In genomic region chr5:35811639-35812295, GRCm38 (mm10) we compare ENCODE assay signal across 28 mouse cellular contexts. TPM values are rescaled to one million over a fixed set of nuclear protein-coding genes. Genes with fewer than 3 reads are reported as not detected.
A peak's percentile ranks its signal among the peaks of the same experiment; 100 is the strongest.
DNase-seq lines count a peak whose midpoint lies in the region; ATAC-seq and TF ChIP-seq lines count a peak whose summit lies in the region.
"Had no signal": no experiment of that assay in that cellular context is flagged by ENCODE, and none has a peak within 500 bp of the region (broad histone marks: within the 10 kb centered on the region; RNA-seq: fewer than 3 reads in every experiment).

No protein-coding gene starts in this region.

- peaks cover 29% of the 10 kb centered on the region for H3K4me1 ChIP-seq in heart, embryonic 13.5 days
- no peaks in the 10 kb centered on the region; the same call in 1 of the 2 replicates for H3K4me1 ChIP-seq in midbrain, embryonic 11.5 days (ENCODE audit: control insufficient read depth, insufficient read depth, low read length)
- H3K4me1 ChIP-seq: intestine, embryonic 15.5 days; liver, embryonic 15.5 days; lung, embryonic 15.5 days had no signal

- no peak overlapping the region for H3K4me3 ChIP-seq in gastrocnemius, adult 2 months
- H3K4me3 ChIP-seq in heart, embryonic 13.5 days, result no peak overlapping the region
- H3K4me3 ChIP-seq in midbrain, embryonic 11.5 days (ENCODE audit: low read depth, low read length), result no peak overlapping the region
- H3K4me3 ChIP-seq: forebrain, embryonic 10.5 days; intestine, embryonic 15.5 days; liver, embryonic 15.5 days; lung, embryonic 15.5 days; myocyte; neural tube, embryonic 13.5 days had no signal

- no peak overlapping the region for H3K4me2 ChIP-seq in heart, embryonic 13.5 days
- H3K4me2 ChIP-seq in midbrain, embryonic 11.5 days, result no peak overlapping the region
- H3K4me2 ChIP-seq: intestine, embryonic 15.5 days; liver, embryonic 15.5 days; lung, embryonic 15.5 days; neural tube, embryonic 13.5 days had no signal

- 39% methylated on average over 13 of the region's 13 CpGs for WGBS in heart, embryonic 13.5 days
- 82% methylated on average over 13 of the region's 13 CpGs for WGBS in midbrain, embryonic 11.5 days

- intact Hi-C loops in gastrocnemius, adult 2 months (cut with DNase I), result no loop called here
- intact Hi-C loops in heart, postnatal 14 days (cut with DNase I), result no loop called here

- H3K36me3 ChIP-seq in heart, embryonic 13.5 days, result no peaks in the 10 kb centered on the region
- H3K36me3 ChIP-seq in midbrain, embryonic 11.5 days (ENCODE audit: control insufficient read depth, insufficient read depth, low read length), result no peaks in the 10 kb centered on the region
- H3K36me3 ChIP-seq: forebrain, embryonic 10.5 days; intestine, embryonic 15.5 days; liver, embryonic 15.5 days; lung, embryonic 15.5 days; neural tube, embryonic 13.5 days had no signal

- H3K9ac ChIP-seq in heart, embryonic 13.5 days, result no peak overlapping the region
- no peak overlapping the region for H3K9ac ChIP-seq in midbrain, embryonic 11.5 days (ENCODE audit: low read length)
- H3K9ac ChIP-seq: intestine, embryonic 15.5 days; liver, embryonic 15.5 days; lung, embryonic 15.5 days; neural tube, embryonic 13.5 days had no signal

- no peaks in the 10 kb centered on the region for H3K9me3 ChIP-seq in heart, embryonic 13.5 days
- H3K9me3 ChIP-seq in midbrain, embryonic 11.5 days (ENCODE audit: control insufficient read depth, low read length), result no peaks in the 10 kb centered on the region
- H3K9me3 ChIP-seq: forebrain, embryonic 10.5 days; intestine, embryonic 15.5 days; liver, embryonic 15.5 days; lung, embryonic 15.5 days; neural tube, embryonic 13.5 days had no signal

- no peak for TF ChIP-seq CTCF in gastrocnemius, adult 2 months (IDR thresholded peaks at IDR 0.05)

- peaks cover 26% of the 10 kb centered on the region for H3K27me3 ChIP-seq in heart, embryonic 13.5 days (replicated peaks)
- no peaks in the 10 kb centered on the region for H3K27me3 ChIP-seq in midbrain, embryonic 11.5 days (ENCODE audit: control insufficient read depth, insufficient read depth, low read length)
- H3K27me3 ChIP-seq: intestine, embryonic 15.5 days; liver, embryonic 15.5 days; lung, embryonic 15.5 days; neural tube, embryonic 13.5 days had no signal

- peak; percentile 76 for ATAC-seq in common myeloid progenitor, adult 5-6 weeks (replicated peaks; ENCODE audit: low read depth, poor library complexity, severe bottlenecking)
- ATAC-seq in heart, embryonic 13.5 days (ENCODE audit: extremely low read depth, insufficient number of reproducible peaks, low FRiP score, low TSS enrichment), result no peak
- ATAC-seq in midbrain, embryonic 11.5 days (ENCODE audit: low FRiP score), result no peak
- ATAC-seq: forebrain, embryonic 16.5 days; hindbrain, embryonic 16.5 days; intestine, embryonic 15.5 days; midbrain, embryonic 16.5 days had no signal

- peak overlapping the region; percentile 76 for H3K27ac ChIP-seq in gastrocnemius, adult 2 months
- H3K27ac ChIP-seq in heart, embryonic 13.5 days (replicated peaks), result 0 out of 2 replicates have a peak overlapping the region, but pooled peaks have one; percentile 6
- no peak overlapping the region for H3K27ac ChIP-seq in midbrain, embryonic 11.5 days (ENCODE audit: low read depth, low read length)
- H3K27ac ChIP-seq: forebrain, embryonic 10.5 days; intestine, embryonic 15.5 days; liver, embryonic 15.5 days; lung, embryonic 15.5 days; neural tube, embryonic 13.5 days had no signal

- peak; percentile 58 for DNase-seq in gastrocnemius, adult 2 months
- no peak for DNase-seq in gastrocnemius, postnatal 4 days (ENCODE audit: low spot score in 2 of 2)
- DNase-seq in heart, postnatal 14 days, result peak; percentile 47 to 56
- no peak for DNase-seq in spleen, postnatal 14 days (ENCODE audit: low spot score in 2 of 2)
- no peak for DNase-seq in midbrain, embryonic 11.5 days (ENCODE audit: low spot score, missing footprints)
- DNase-seq in testis, postnatal 14 days (ENCODE audit: low spot score), result no peak
- DNase-seq: adrenal gland, postnatal 14 days; cerebellum, adult 9-10 months; kidney, postnatal 36 days; layer of hippocampus, adult 9-11 months; left cerebral cortex, postnatal 4 days; liver; lung, postnatal 36 days; retina, postnatal 1 day; right cerebral cortex, postnatal 25 days; spleen, adult 18-20 months; thymus, postnatal 4 days had no signal

RNA-seq across cellular contexts. Expression of gene Ablim2, which starts 54.1 kb away (rescaled TPM):
- 10 to 100 TPM; 40.7 to 42.5 TPM for total RNA-seq in gastrocnemius, adult 2 months (2021)
- 10 to 100 TPM; 70.5 to 76.6 TPM for total RNA-seq in gastrocnemius, postnatal 4 days (2021)
- not detected in 2 replicates for total RNA-seq in common myeloid progenitor, adult 5-6 weeks (2017)
- 4.9 and 5.1 TPM in 2 replicates for polyA plus RNA-seq in heart, embryonic 13.5 days (2015; fragmentation: Nextera tagmentation; extraction: Ambion mirVana)
- total RNA-seq in heart, postnatal 14 days (2021), result 10 to 100 TPM; 12.2 to 17.5 TPM
- polyA plus RNA-seq in midbrain, embryonic 11.5 days (2014; fragmentation: Nextera tagmentation; extraction: Ambion mirVana), result 0.36 and 0.51 TPM in 2 replicates
- polyA plus RNA-seq: forebrain, embryonic 10.5 days had no signal

Comparison
In these comparisons a context has a peak if more than half of its experiments do, and no peak if none do; other contexts are left out.
1. DNase-seq: peak in gastrocnemius, adult 2 months (single experiment) and heart, postnatal 14 days (2 of 2); none in gastrocnemius, postnatal 4 days (0 of 2), spleen, postnatal 14 days (0 of 2), midbrain, embryonic 11.5 days (single experiment) and testis, postnatal 14 days (single experiment).
2. RNA of gene Ablim2, which starts 54.1 kb away (total RNA-seq): 70.5 to 76.6 TPM in gastrocnemius, postnatal 4 days, 40.7 to 42.5 TPM in gastrocnemius, adult 2 months and 12.2 to 17.5 TPM in heart, postnatal 14 days; not detected in common myeloid progenitor, adult 5-6 weeks; every median in the first group is over 10 times any median in the second.